Mouse (Mus musculus): ENCODE data around the gene Ky. TPM values are rescaled to one million over a fixed set of nuclear protein-coding genes. Genes with fewer than 3 reads are reported as not detected.

Gene Ky
- total and polyA plus RNA-seq, 3 experiments: not detected

DNA sequence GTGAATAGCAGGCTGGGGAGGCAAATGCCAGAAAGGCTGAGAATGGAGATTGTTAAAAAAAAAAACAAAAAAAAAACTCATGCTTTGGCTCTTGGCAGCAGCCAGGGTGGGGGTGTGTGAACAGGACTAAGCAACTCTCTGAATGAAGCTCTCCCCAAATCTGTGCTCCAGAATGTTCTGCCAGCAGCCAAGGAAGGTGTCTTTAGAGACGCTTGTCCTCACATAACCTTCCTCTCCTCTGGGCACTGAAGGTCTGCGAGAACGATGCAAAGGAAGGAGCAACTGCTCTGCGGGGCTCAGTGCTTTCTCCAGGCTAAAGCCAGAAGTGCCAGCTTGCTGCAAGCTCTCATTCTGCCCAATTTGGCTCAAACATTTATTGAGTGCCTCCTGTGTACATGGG is 6.3 kb upstream of the Ky start:
- TF ChIP-seq E2F4 (IDR thresholded peaks at IDR 0.05; ENCODE audit: borderline replicate concordance, low read depth, low read length) (no peak), MYB (IDR thresholded peaks at IDR 0.05; ENCODE audit: low read depth, low read length) (no peak)
- Histone ChIP-seq H3K4me1 (ENCODE audit: control insufficient read depth in 1 of 2, insufficient read depth in 2 of 2, low read length in 2 of 2) (no peaks in the 10 kb centered on the region), H3K36me3 (ENCODE audit: control insufficient read depth in 1 of 2, insufficient read depth in 2 of 2, low read length in 2 of 2) (no peaks in the 10 kb centered on the region), H3K27me3 (ENCODE audit: control insufficient read depth in 1 of 2, insufficient read depth in 2 of 2, low read length in 2 of 2) (no peaks in the 10 kb centered on the region), H3K9me3 (replicated peaks; ENCODE audit: insufficient read depth, low read length) (no peaks in the 10 kb centered on the region), H3K4me3 (ENCODE audit: control insufficient read depth in 1 of 2, insufficient read depth in 1 of 2, low read depth in 2 of 2, low read length in 2 of 2) (no peak overlapping the region), H3K9ac (ENCODE audit: control insufficient read depth, low read depth, low read length, poor library complexity, severe bottlenecking) (no peak overlapping the region), H3K27ac (ENCODE audit: control insufficient read depth, low read depth, low read length) (no peak overlapping the region), H3K79me2 (ENCODE audit: control insufficient read depth, insufficient read depth, low read length, poor library complexity) (no peaks in the 10 kb centered on the region)
- DNase-seq (ENCODE audit: low read depth, low spot score): no peak

DNA sequence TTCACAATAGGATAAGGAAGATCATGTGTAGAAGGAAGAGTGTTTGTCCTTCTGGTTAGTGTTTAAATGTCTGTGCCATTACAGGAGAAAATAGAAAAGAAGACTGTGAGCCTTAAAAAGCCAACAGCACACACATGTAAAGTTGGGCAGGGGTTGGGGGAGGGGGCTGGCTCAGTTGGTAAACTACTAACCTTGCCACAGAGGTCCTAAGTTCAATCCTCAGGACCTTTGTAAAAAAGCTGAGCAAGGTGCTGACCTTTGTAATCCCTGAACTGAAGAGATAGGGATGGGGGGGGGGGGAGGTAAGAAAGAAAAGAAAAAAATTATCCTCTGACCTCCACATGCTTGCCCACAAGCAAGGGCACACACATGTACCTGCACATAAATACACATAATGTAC is 5.8 kb upstream of the Ky start:
- no peak for DNase-seq (ENCODE audit: low read depth, low spot score)
- no peak for TF ChIP-seq TCF12 (IDR thresholded peaks at IDR 0.05; ENCODE audit: low read depth, low read length)
- no peak for TF ChIP-seq ELF1 (IDR thresholded peaks at IDR 0.05; ENCODE audit: low read depth, low read length)
- no peak for TF ChIP-seq SIN3A (IDR thresholded peaks at IDR 0.05; ENCODE audit: low read length)
- TF ChIP-seq NRF1 (IDR thresholded peaks at IDR 0.05; ENCODE audit: insufficient read depth, low read depth, low read length, poor library complexity, severe bottlenecking): no peak
- no peak for TF ChIP-seq ETS1 (IDR thresholded peaks at IDR 0.05; ENCODE audit: low read depth, low read length)
- TF ChIP-seq ZKSCAN1 (IDR thresholded peaks at IDR 0.05; ENCODE audit: low read depth, low read length): no peak
- TF ChIP-seq RCOR1 (IDR thresholded peaks at IDR 0.05; ENCODE audit: low read depth, low read length): no peak
- no peak for TF ChIP-seq CTCF (IDR thresholded peaks at IDR 0.05 in 2 of 3, conservative IDR thresholded peaks at IDR 0.05 in 1 of 3; ENCODE audit: control insufficient read depth in 1 of 3, insufficient read depth in 1 of 3, low read depth in 2 of 3, low read length in 3 of 3, poor library complexity in 1 of 3, severe bottlenecking in 1 of 3)
- no peak for TF ChIP-seq MEF2A (IDR thresholded peaks at IDR 0.05; ENCODE audit: extremely low read depth, insufficient replicate concordance, low read depth, low read length, poor library complexity, severe bottlenecking)
- no peak for TF ChIP-seq UBTF (IDR thresholded peaks at IDR 0.05; ENCODE audit: borderline replicate concordance, insufficient read depth, low read depth, low read length)
- TF ChIP-seq POLR2AphosphoS2 (IDR thresholded peaks at IDR 0.05; ENCODE audit: low read length): no peak
- TF ChIP-seq SMC3 (IDR thresholded peaks at IDR 0.05; ENCODE audit: low read depth, low read length): no peak
- TF ChIP-seq GABPA (IDR thresholded peaks at IDR 0.05; ENCODE audit: low read depth, low read length): no peak
- TF ChIP-seq TAL1 (IDR thresholded peaks at IDR 0.05; ENCODE audit: low read length): no peak
- Histone ChIP-seq H3K79me2 (ENCODE audit: control insufficient read depth, insufficient read depth, low read length, poor library complexity) (no peaks in the 10 kb centered on the region), H3K4me1 (ENCODE audit: control insufficient read depth in 1 of 2, insufficient read depth in 2 of 2, low read length in 2 of 2) (no peaks in the 10 kb centered on the region), H3K9ac (ENCODE audit: control insufficient read depth, low read depth, low read length, poor library complexity, severe bottlenecking) (no peak overlapping the region), H3K9me3 (replicated peaks; ENCODE audit: insufficient read depth, low read length) (no peaks in the 10 kb centered on the region), H3K27ac (ENCODE audit: control insufficient read depth, low read depth, low read length) (no peak overlapping the region), H3K27me3 (ENCODE audit: control insufficient read depth in 1 of 2, insufficient read depth in 2 of 2, low read length in 2 of 2) (no peaks in the 10 kb centered on the region), H3K36me3 (ENCODE audit: control insufficient read depth in 1 of 2, insufficient read depth in 2 of 2, low read length in 2 of 2) (no peaks in the 10 kb centered on the region), H3K4me3 (ENCODE audit: control insufficient read depth in 1 of 2, insufficient read depth in 1 of 2, low read depth in 2 of 2, low read length in 2 of 2) (no peak overlapping the region)
